Mouse (Mus musculus): Measurements from ENCODE around the gene Rho.

Rho gene

GRCm38 (mm10) chr6:115956418-115956921, 24.9 kb downstream of the Rho start:
- no peak for DNase-seq (ENCODE audit: low spot score in 2 of 2)

GRCm38 (mm10) chr6:115956922-115957601, 25.5 kb downstream of the Rho start:
- DNase-seq (ENCODE audit: low spot score in 2 of 2) = no peak

- no peak for DNase-seq (ENCODE audit: low spot score in 2 of 2)
Measured at GRCm38 (mm10) chr6:115957681-115958080, 26.1 kb downstream of the Rho start.

DNA sequence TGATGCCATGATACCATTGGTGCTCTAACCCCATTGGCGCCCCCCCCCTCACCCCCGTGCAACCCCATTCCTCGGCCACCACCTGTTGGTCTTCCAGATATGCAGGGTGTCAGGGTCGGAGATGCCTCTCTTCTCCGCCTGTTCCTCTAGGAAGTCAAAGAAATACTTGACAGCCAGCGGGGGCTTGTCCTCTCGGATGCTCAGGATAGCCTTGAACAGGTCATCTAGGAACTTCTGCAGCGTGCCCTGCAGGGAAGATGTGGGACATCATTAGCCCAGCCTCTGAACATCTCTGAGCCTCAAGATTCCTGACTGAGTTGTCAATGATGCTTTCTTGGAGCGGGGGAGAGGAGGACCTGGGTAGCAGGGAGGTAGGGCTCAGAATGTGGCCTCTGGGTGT, 26.9 kb downstream of the Rho start:
- no peak for DNase-seq (ENCODE audit: low spot score in 2 of 2)

DNA sequence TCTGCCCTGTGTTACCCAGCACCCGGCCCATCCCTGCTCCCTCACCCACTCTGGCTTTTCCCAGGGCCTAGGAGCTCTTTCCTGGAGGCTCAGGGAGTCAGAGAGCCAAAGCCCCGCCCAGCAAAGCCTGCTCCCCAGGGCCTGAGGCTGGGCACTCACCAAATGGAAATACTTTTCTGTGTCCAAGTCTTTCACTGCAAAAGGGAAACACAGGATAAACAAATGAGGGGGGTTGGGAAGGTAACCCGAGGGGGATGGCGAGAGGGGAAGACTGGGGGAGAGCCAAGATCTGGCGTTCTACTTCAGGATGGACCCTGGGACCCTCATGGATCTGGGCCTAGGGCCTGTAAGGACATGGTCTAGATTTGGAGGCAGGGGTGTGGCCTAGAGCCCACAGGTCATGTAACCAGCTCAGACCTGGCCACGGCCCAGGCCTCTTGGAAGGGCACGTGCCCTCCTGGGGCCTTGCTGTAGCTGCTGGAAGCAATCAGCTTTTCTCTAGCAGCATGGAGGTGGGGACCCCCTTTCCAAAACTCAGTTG, 27.7 kb downstream of the Rho start:
- DNase-seq (ENCODE audit: low spot score in 2 of 2) = no peak

- no peak for DNase-seq (ENCODE audit: low spot score in 2 of 2)
Measured at GRCm38 (mm10) chr6:115960322-115960721, 28.8 kb downstream of the Rho start.

DNA sequence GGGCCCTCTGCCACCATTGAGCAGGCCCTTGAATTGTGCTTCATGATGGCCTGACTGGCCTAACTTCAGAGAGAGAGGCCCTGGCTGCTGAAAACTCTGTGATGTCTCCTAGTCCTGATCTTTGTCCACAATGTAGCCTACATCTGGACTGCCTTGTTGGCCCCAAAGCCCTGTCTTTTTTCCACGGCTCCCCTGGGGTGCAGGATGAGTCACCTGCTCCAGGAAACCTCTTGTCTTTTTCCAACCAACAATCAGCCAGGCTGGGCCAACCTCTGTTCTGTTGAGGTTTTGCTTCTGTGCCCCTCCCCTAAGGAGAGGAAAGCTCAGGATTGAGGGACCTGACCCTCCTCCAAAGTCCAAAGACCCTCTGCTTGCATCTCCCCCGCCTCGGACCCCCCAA, 30.2 kb downstream of the Rho start:
- DNase-seq (ENCODE audit: low spot score in 2 of 2) = no peak

DNA sequence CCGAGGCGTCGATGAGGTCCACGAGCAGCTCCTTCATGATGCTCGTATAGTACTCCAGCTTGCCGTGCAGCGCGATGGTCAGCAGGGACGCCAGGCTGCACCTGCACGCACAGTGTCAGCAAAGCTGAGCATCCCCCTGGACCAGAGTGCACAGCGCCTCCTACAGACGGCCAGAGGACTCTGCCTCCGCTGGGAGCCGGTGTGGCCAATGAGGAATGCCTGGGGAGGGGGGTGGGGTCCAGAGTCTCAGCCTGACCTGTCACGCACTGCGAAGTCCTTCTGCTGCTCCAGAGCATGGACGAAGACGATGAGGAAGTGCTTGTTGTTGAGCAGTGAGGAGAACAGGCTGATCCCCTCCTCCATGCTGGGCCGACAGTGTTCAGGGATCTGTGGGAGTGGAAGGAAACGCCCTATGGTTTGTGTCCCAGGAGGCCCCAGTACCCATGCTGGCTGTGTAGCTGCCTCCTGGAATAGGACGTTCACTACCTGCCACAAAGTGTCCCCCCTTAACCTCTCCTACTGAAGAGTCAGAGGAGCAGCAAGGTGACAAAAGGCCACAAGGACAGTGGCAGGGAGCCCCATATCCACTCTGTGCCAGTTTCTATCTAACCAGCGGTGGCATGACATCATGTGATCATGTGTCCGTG, 31.0 kb downstream of the Rho start:
- no peak for DNase-seq (ENCODE audit: low spot score in 2 of 2)

DNA sequence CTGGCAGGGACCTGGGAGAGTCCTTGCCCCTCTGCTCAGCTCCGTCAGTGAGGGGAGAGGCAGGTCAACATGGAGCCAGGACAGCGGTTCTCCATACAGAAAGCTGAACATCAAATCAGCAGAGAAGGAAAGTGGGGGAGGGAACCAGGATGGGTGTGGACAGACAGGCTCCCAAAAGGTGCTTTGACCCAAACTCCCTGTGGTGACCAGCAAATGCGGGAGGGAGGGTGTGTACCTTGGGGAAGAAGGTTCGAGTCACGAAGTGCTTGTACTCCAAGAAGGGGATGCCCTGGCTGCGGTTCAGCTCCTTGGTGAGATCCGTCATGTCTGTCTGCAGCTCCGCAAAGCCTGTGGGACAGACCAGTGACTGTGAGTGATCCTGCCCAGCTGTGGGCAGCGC, 32.1 kb downstream of the Rho start:
- no peak for DNase-seq (ENCODE audit: low spot score in 2 of 2)

DNA sequence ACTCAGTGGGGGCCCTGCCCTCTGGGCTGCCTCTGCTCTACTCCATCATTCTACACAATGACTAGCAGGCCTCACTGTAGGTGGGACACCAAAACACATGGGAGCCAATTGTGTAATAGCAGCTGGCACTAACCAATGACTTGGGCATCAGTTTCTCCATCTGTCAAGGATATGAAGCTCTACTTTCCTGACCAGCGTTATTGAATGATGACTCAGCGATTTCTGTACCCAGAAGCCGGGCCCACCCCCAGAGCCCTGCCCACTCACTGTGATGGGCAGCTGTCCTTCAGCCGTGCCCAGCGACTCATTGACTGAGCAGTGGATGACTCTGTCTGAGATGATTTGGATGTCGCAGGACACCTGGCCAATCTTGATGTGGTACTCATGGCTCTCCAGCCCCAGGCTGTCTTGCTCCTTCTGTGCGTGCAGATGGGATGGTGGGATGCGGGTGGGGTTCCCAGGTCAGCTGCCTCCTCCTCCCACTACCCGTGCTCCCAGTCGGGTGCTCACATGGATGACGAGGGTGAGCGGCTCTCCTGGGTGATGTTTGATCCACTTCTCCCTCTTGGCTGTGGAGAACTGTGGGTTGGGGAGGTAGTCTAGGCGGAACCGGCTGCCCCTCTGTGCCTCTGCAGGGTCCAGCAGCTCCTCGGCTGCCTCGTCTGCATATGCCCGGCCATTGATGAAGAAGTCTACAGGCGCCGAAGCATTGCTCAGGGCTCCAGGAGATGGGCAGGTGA, 34.8 kb downstream of the Rho start:
- no peak for DNase-seq (ENCODE audit: low spot score in 2 of 2)

- no peak for DNase-seq (ENCODE audit: low spot score in 2 of 2)
Measured at GRCm38 (mm10) chr6:115967291-115967880, 35.8 kb downstream of the Rho start.

DNA sequence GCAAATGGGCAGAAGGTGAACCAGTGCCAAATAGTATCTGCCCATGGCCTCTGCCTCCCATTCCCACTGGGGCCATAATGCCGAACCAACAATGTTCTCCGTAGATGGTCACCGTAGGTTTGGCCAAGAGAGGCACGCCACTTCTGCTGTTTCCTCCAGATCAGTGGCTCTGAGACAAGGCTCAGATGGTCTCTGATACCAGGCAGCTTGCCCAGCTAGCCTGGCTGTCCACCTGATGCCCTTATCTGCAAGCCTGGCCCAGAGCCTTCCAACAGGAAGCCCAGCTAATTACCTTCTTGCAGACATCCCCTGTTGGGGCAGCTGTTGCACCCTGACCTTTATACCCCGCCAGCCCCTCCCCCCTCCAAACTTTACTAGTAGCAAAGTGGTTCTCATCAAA, 36.5 kb downstream of the Rho start:
- no peak for DNase-seq (ENCODE audit: low spot score in 2 of 2)

GRCm38 (mm10) chr6:115968700-115969099, 37.2 kb downstream of the Rho start:
- DNase-seq (ENCODE audit: low spot score in 2 of 2) = no peak

DNA sequence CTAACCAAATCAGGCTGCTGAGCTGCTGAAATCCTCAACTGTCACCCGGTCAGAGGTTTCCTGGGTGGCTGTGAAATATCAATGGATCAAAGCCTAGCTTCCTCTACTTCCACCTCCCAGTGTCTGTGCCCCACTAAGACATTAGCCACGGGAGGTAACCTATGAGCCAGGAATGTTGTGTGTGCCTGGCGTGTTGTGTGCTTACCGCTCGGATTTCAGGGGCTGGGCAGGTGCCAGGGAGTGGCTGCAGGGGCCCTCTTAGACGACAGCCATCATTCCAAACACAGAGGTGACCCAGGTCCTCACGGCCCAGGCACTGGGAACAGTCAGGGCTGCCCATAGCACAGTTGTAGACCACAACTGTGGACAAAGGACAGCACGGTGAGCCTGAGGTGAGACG, 37.6 kb downstream of the Rho start:
- DNase-seq (ENCODE audit: low spot score in 2 of 2) = no peak

GRCm38 (mm10) chr6:115969952-115970351, 38.4 kb downstream of the Rho start:
- DNase-seq (ENCODE audit: low spot score in 2 of 2) = no peak

DNA sequence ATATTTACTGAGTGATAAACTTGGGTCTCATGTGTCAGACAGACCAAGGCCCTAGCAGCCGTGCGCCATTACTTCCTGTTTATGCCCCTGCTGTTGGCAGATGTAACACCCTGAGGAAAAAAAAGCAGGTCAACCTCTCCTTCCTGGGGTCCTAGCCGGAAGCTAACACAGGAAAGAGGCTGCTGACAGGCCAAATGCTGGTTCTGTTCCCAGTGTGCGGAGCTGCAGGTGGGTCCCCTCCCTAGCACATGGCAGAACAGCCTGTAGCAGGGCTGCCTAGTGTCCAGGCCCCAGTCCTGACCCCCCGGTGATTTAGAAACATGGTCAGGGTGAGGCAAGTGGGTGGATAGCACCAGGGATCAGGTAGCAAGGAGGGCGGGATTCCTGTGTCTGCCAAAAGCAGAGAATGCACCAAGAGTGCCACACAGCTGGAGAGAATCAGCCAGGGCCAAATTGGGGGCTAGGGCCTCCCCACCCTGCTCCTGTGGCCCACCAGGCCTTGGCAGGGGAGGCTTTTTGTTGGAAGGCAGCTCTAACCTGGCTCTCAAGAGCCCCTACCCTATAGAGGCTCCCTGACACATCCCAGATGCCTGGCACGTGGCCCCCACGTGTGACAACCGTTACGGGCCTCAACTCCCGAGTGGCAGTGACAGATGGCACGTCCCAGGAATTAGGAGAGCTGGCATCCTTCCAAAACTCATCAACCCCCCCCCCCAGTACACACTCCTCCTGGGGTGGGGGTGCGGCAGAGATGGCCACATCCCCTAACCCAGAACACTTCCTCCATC, 39.9 kb downstream of the Rho start:
- DNase-seq (ENCODE audit: low spot score in 2 of 2) = no peak

GRCm38 (mm10) chr6:115972083-115972764, 40.7 kb downstream of the Rho start:
- no peak for DNase-seq (ENCODE audit: low spot score in 2 of 2)

- DNase-seq (ENCODE audit: low spot score in 2 of 2) = no peak
Measured at GRCm38 (mm10) chr6:115973139-115973875, 41.8 kb downstream of the Rho start.

DNA sequence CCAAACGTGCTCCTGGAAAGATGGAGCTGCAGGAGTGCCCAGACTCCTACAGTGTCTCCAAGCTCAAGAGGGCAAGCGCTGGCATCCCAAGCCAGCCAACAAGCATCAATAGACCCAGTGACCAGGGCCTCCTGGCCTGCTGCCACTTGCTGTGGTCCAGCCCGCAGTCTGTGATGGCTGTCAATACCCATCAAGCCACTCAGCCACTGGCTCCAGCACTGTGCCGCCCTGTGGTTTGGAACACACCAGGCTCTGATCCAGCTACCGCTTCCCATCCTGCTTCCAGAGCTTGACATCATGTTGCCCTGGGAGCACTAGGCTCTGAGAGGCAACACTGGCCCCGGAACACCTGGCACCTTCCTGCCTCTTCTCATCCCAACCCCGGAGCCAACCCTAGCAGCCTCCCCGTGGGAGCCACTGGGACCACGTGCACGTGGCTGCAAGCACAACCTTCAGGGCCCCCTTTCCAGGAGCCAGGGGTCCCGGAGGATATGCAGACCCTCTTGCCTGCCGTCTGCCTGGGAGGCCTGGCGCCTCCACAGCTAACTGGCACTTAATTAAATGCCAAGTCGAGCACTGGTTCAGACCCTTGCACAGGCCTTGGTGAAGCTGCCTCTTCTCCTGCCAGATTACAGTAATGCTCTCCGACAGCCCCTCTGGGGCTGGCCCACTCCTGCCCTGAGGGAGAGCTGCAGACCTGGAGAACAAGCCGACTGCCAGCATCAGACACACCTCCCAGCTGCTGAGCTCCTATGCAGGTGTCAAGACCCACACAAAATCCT, 42.5 kb downstream of the Rho start:
- DNase-seq (ENCODE audit: low spot score in 2 of 2) = peak in 1 of 2 experiments; percentile 51
